Mouse (Mus musculus): Measurements from ENCODE around the gene Fubp3.

DNA sequence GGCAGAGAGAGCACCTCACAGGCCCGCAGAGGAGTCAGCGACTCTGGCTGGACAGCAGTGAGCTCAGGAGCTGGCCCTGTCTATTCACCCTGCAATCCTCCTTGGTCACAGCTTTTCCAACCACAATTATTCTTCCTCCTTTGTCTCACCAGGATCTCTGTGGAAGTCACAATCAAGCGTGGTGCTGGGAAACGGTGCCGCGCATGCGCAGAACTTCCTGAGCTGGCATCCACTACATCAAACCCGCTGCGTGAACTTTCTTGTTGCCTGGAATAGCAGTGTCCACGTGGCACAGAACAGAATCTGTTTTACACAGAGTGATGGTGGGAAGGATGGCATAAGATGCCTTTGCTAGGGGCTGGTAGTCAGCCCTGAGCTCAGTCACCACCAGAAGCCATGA is 20.5 kb upstream of the Fubp3 start:
- TF ChIP-seq CTCF (IDR thresholded peaks at IDR 0.05; ENCODE audit: control insufficient read depth, insufficient read depth, insufficient read length) (no peak), CEBPB (IDR thresholded peaks at IDR 0.05; ENCODE audit: low read depth) (no peak), USF1 (IDR thresholded peaks at IDR 0.05; ENCODE audit: low read depth) (no peak), MYOG (IDR thresholded peaks at IDR 0.05; ENCODE audit: control insufficient read depth, extremely low read depth, insufficient read length) (no peak), MYOD1 (IDR thresholded peaks at IDR 0.05; ENCODE audit: control insufficient read depth, insufficient read length, low read depth) (no peak), MAX (IDR thresholded peaks at IDR 0.05) (no peak), FOSL1 (IDR thresholded peaks at IDR 0.05; ENCODE audit: insufficient read depth, low read length, poor library complexity, severe bottlenecking) (no peak)
